Mouse (Mus musculus) testis, adult 2 months (tissue): Measurements from ENCODE around the gene Rgs18. TPM values are rescaled to one million over a fixed set of nuclear protein-coding genes. Genes with fewer than 3 reads are reported as not detected.

Experiments
- H3K27ac ChIP-seq: fragments of 200-500 bp; 2 replicates; pipeline ENCODE4 v1.5.1; 2012; ENCODE audit warnings: low read depth, low read length; ENCODE audit not compliant: control insufficient read depth, insufficient read depth
- H3K27me3 ChIP-seq: fragments of 200-500 bp; 2 replicates; pipeline ENCODE4 v1.6.1; 2012; ENCODE audit warnings: mild to moderate bottlenecking, low read length, moderate library complexity; ENCODE audit not compliant: control insufficient read depth, insufficient read depth
- H3K36me3 ChIP-seq: fragments of 200-500 bp; 2 replicates; pipeline ENCODE4 v1.6.1; 2012; ENCODE audit warnings: mild to moderate bottlenecking, low read length; ENCODE audit not compliant: control insufficient read depth, insufficient read depth
- H3K4me1 ChIP-seq: fragments of 200-500 bp; 2 replicates; pipeline ENCODE4 v1.6.1; 2012; ENCODE audit warnings: low read length; ENCODE audit not compliant: control insufficient read depth, insufficient read depth
- H3K4me3 ChIP-seq: fragments of 200-500 bp; 2 replicates; pipeline ENCODE4 v1.5.1; 2012; ENCODE audit warnings: low read depth, mild to moderate bottlenecking, low read length, moderate library complexity, mixed read lengths; ENCODE audit not compliant: control insufficient read depth
- CTCF ChIP-seq: fragments of 200-500 bp; IDR thresholded peaks from 2 replicates; pipeline ENCODE4 v1.5.1; 2012; ENCODE audit warnings: low read depth, mild to moderate bottlenecking, inconsistent platforms, low read length, moderate library complexity; ENCODE audit not compliant: control insufficient read depth, insufficient read depth, insufficient replicate concordance
- POLR2A ChIP-seq: fragments of 200-500 bp; IDR thresholded peaks from 2 replicates; pipeline ENCODE4 v1.6.1; 2012; ENCODE audit warnings: low read depth, mild to moderate bottlenecking, inconsistent platforms, low read length, moderate library complexity; ENCODE audit not compliant: control insufficient read depth
- polyA plus RNA-seq: library from polyadenylated mRNA; depleted of rRNA; stranded (reverse); fragments of >200 nt; gene quantifications from 2 replicates; pipeline ENCODE4 v1.2.3, GENCODE M21; 2012; rRNA removed

Rgs18 gene
- not detected in 2 replicates for polyA plus RNA-seq

GRCm38 (mm10) chr1:144775331-144775730 is at the start of gene Rgs18:
Gene Rgs18, minus strand, starts transcription at chr1:144775435.
- no peak within 1 kb of the TSS for H3K27ac ChIP-seq
- no peaks in the 10 kb centered on the region for H3K4me1 ChIP-seq
- H3K36me3 ChIP-seq: no peaks in the 10 kb centered on the region
- TF ChIP-seq CTCF: no peak
- TF ChIP-seq POLR2A: no peak
- no peaks in the 10 kb centered on the region for H3K27me3 ChIP-seq
- no peak within 1 kb of the TSS; the same call in 1 of the 2 replicates for H3K4me3 ChIP-seq

GRCm38 (mm10) chr1:144774394-144774793 is 841 bp downstream of the Rgs18 start:
- no peaks in the 10 kb centered on the region for H3K27me3 ChIP-seq
- no peak for TF ChIP-seq CTCF
- no peak for TF ChIP-seq POLR2A
- no peak overlapping the region for H3K4me3 ChIP-seq
- no peak overlapping the region for H3K27ac ChIP-seq
- no peaks in the 10 kb centered on the region for H3K4me1 ChIP-seq
- no peaks in the 10 kb centered on the region for H3K36me3 ChIP-seq

- TF ChIP-seq CTCF (no peak), POLR2A (no peak)
- H3K4me3 ChIP-seq: no peak overlapping the region
- no peaks in the 10 kb centered on the region for H3K27me3 ChIP-seq
- no peak overlapping the region for H3K27ac ChIP-seq
- no peaks in the 10 kb centered on the region for H3K4me1 ChIP-seq
- no peaks in the 10 kb centered on the region for H3K36me3 ChIP-seq
Measured at GRCm38 (mm10) chr1:144766218-144766617, 9.0 kb downstream of the Rgs18 start.

GRCm38 (mm10) chr1:144760792-144761191 is 14.4 kb downstream of the Rgs18 start:
- no peaks in the 10 kb centered on the region for H3K27me3 ChIP-seq
- no peak overlapping the region for H3K27ac ChIP-seq
- no peak overlapping the region for H3K4me3 ChIP-seq
- H3K4me1 ChIP-seq: no peaks in the 10 kb centered on the region
- no peak for TF ChIP-seq POLR2A
- TF ChIP-seq CTCF: no peak
- H3K36me3 ChIP-seq: no peaks in the 10 kb centered on the region

GRCm38 (mm10) chr1:144750763-144751162 is 24.5 kb downstream of the Rgs18 start:
- Histone ChIP-seq H3K4me1 (no peaks in the 10 kb centered on the region), H3K27ac (peak overlapping the region; percentile 58; the same call in 1 of the 2 replicates), H3K4me3 (peak overlapping the region; percentile 56), H3K36me3 (no peaks in the 10 kb centered on the region), H3K27me3 (no peaks in the 10 kb centered on the region)
- no peak for TF ChIP-seq CTCF
- TF ChIP-seq POLR2A: no peak

- no peaks in the 10 kb centered on the region for H3K27me3 ChIP-seq
- no peak for TF ChIP-seq CTCF
- TF ChIP-seq POLR2A: no peak
- no peak overlapping the region for H3K4me3 ChIP-seq
- H3K36me3 ChIP-seq: no peaks in the 10 kb centered on the region
- H3K27ac ChIP-seq: no peak overlapping the region
- no peaks in the 10 kb centered on the region for H3K4me1 ChIP-seq
Measured at GRCm38 (mm10) chr1:144746182-144746581, 29.1 kb downstream of the Rgs18 start.

- Histone ChIP-seq H3K4me3 (no peak overlapping the region), H3K36me3 (no peaks in the 10 kb centered on the region), H3K4me1 (no peaks in the 10 kb centered on the region), H3K27ac (no peak overlapping the region), H3K27me3 (no peaks in the 10 kb centered on the region)
- TF ChIP-seq CTCF (no peak), POLR2A (no peak)
Measured at GRCm38 (mm10) chr1:144737739-144738138, 37.5 kb downstream of the Rgs18 start.

- TF ChIP-seq CTCF (no peak), POLR2A (no peak)
- no peaks in the 10 kb centered on the region for H3K27me3 ChIP-seq
- no peaks in the 10 kb centered on the region for H3K36me3 ChIP-seq
- no peak overlapping the region for H3K27ac ChIP-seq
- no peaks in the 10 kb centered on the region for H3K4me1 ChIP-seq
- no peak overlapping the region for H3K4me3 ChIP-seq
Measured at GRCm38 (mm10) chr1:144720736-144721135, 54.5 kb downstream of the Rgs18 start.
